Mouse (Mus musculus) adrenal gland, adult 18-20 months (tissue): ENCODE measurements at regions not wholly inside any gene's neighbourhood (a gene's known extent, or its start where the extent isn't known, plus 50 kb on each side); places are given as distances from the start of the nearest gene placed in this dataset.
"Not testable (repeated sequence)": the region's sequence is repeated elsewhere in the genome, so short reads cannot be mapped to it uniquely, and the experiment has no call there.

Experiments used
- DNase-seq, 2 experiments: peaks; one replicate each; pipeline ENCODE4 v3.0.0; 2021 to 2022; ENCODE audit warnings: low spot score in 2 of 2

DNA sequence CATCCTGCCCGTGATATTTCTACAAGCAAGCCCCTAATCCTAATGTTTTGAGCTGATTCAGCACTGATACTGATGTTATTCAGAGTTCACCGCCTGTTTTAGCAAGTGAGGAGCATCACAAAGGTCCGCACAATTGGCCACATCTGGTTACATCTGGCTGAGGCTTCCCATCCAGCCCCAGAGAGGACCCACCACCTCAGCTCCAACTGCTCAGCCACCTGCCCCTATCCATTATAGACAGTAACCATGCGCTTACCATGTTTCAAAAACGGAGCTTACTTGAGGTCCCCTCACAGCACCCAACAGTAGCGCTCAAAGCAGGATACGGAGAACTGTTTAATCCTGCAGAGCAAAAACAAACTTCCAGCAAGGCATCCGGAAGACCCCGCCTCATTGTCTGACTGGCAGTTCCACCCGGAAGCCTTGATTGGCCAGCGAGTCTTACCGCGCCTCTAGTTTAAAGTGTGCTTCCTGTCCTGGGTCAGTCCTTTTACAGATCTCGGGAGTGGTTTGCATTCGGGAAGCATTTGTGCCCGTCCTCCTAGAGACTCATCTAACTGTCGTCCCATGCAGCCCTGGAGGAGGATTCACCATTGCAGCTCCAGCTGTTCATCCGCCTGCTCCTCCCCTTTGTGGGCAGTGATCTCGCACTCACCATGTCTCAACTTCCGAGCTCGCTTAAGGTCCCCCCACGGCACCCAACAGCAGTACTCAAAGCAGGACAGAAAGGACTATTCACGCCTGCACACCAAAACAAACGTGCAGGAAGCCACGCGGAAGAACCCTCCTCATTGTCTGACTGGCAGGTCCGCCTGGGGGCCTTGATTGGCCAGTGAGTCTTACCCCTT, 69.9 kb upstream of the Zfp825 start:
- DNase-seq = peak; percentile 59 to 66

DNA sequence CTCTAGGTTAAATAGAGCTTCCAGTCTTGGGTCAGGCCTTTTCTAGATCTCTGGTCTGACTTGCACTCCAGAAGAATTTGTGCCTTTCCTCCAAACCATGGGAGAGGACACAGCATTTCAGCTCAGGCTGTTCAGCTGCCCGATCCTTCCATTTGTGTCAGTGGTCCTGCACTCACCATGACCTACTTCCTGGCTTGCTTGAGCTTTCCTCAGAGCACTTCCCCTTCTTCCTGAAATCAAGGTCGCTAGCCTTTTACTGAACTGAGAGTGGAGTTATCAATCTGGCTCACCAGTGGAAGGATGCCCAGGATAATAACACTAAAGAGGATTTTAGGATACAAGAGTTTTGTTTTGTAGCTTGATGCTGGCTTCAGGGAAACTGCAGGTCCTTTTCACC, 70.5 kb upstream of the Zfp825 start:
- DNase-seq = not testable (repeated sequence)

GRCm38 (mm10) chr13:74569967-74570366, 69.4 kb upstream of the Erap1 start:
- peak; percentile 22 to 28 for DNase-seq
